Comparison of ENCODE assay signal across 19 mouse cellular contexts in the genomic region with DNA sequence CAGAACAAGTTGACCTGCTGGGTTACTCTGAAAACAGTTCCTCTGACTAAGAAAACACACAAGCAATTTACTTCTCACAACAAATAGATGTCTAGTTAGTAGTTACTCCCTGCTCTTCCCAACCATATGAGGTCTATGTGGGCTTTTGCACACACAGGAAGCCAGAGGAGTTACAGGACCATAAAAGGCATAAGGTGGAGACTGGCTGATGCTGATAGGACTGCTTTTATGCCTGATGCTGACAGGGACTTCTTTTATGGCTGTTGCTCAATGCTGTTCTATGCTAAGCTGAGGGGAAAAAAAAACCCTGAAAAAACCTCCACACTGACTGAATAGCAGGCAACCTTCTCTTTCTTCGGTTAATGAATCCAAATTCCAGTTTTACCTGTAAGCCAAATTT.
DNase-seq lines count a peak whose midpoint lies in the region; ATAC-seq and TF ChIP-seq lines count a peak whose summit lies in the region.
"Had no signal": no experiment of that assay in that cellular context is flagged by ENCODE, and none has a peak within 500 bp of the region (broad histone marks: within the 10 kb centered on the region; RNA-seq: fewer than 3 reads in every experiment).

No protein-coding gene starts in this region.

- H3K9me3 ChIP-seq in heart, embryonic 12.5 days (replicated peaks) = no peaks in the 10 kb centered on the region
- H3K9me3 ChIP-seq in intestine, postnatal 0 days (ENCODE audit: control insufficient read depth) = no peaks in the 10 kb centered on the region
- H3K9me3 ChIP-seq: embryonic facial prominence, embryonic 10.5 days; embryonic facial prominence, embryonic 12.5 days; forebrain, embryonic 13.5 days; forebrain, embryonic 15.5 days; G1E had no signal

- WGBS in heart, embryonic 12.5 days = 75% methylated on average over 1 of the region's 1 CpGs
- WGBS in intestine, postnatal 0 days = 79% methylated on average over 1 of the region's 1 CpGs

- peaks cover 12% of the 10 kb centered on the region for H3K4me1 ChIP-seq in heart, embryonic 12.5 days (replicated peaks)
- no peaks in the 10 kb centered on the region for H3K4me1 ChIP-seq in intestine, postnatal 0 days (replicated peaks; ENCODE audit: control insufficient read depth, insufficient read depth, low read length)
- H3K4me1 ChIP-seq: embryonic facial prominence, embryonic 10.5 days; embryonic facial prominence, embryonic 12.5 days had no signal

- H3K36me3 ChIP-seq in heart, embryonic 12.5 days = no peaks in the 10 kb centered on the region
- H3K36me3 ChIP-seq in intestine, postnatal 0 days (ENCODE audit: control insufficient read depth, insufficient read depth) = no peaks in the 10 kb centered on the region
- H3K36me3 ChIP-seq: G1E had no signal

- DNase-seq in heart, adult 11 months = peak; percentile 22
- no peak for DNase-seq in layer of hippocampus, adult 2 months (ENCODE audit: low spot score in 2 of 2)
- DNase-seq in layer of hippocampus, adult 8-10 months (ENCODE audit: low spot score in 2 of 2) = no peak
- no peak for DNase-seq in spleen, adult 18-20 months
- DNase-seq: adrenal gland, adult 8-10 months; cerebellum, adult 11-12 months; cerebellum, adult 2 months; cerebellum, adult 9-10 months; cerebellum, postnatal 25 days had no signal

- H3K4me3 ChIP-seq in heart, embryonic 12.5 days = no peak overlapping the region
- H3K4me3 ChIP-seq in layer of hippocampus, adult 2 months = no peak overlapping the region
- no peak overlapping the region for H3K4me3 ChIP-seq in intestine, postnatal 0 days (ENCODE audit: low read depth, low read length)
- H3K4me3 ChIP-seq: embryonic facial prominence, embryonic 10.5 days; embryonic facial prominence, embryonic 12.5 days; forebrain, embryonic 13.5 days; forebrain, embryonic 15.5 days had no signal

- H3K27me3 ChIP-seq in heart, embryonic 12.5 days (replicated peaks) = no peaks in the 10 kb centered on the region
- no peaks in the 10 kb centered on the region for H3K27me3 ChIP-seq in intestine, postnatal 0 days (replicated peaks; ENCODE audit: control insufficient read depth, insufficient read depth, low read length)
- H3K27me3 ChIP-seq: embryonic facial prominence, embryonic 12.5 days; forebrain, embryonic 13.5 days; forebrain, embryonic 15.5 days; Patski had no signal

- TF ChIP-seq CTCF in layer of hippocampus, adult 2 months (conservative IDR thresholded peaks at IDR 0.05) = no peak
- TF ChIP-seq CTCF in intestine, postnatal 0 days (IDR thresholded peaks at IDR 0.05; ENCODE audit: low read depth) = no peak

- no peak overlapping the region for H3K9ac ChIP-seq in heart, embryonic 12.5 days
- no peak overlapping the region for H3K9ac ChIP-seq in intestine, postnatal 0 days (ENCODE audit: low read depth, low read length)
- H3K9ac ChIP-seq: embryonic facial prominence, embryonic 12.5 days; forebrain, embryonic 13.5 days; forebrain, embryonic 15.5 days had no signal

- ATAC-seq in heart, embryonic 12.5 days (ENCODE audit: insufficient number of reproducible peaks, low FRiP score) = no peak
- peak; percentile 60; the same call in 1 of the 2 replicates for ATAC-seq in intestine, postnatal 0 days
- ATAC-seq: activated CD4-positive, CD25-positive, alpha-beta regulatory T cell, adult 4 months; CD4-positive, CD25-positive, alpha-beta regulatory T cell, adult 4 months; forebrain, embryonic 13.5 days; forebrain, embryonic 15.5 days; Patski had no signal

- H3K4me2 ChIP-seq in heart, embryonic 12.5 days = no peak overlapping the region
- H3K4me2 ChIP-seq in intestine, postnatal 0 days (replicated peaks; ENCODE audit: low read depth) = no peak overlapping the region
- H3K4me2 ChIP-seq: embryonic facial prominence, embryonic 12.5 days; forebrain, embryonic 13.5 days; forebrain, embryonic 15.5 days had no signal

- no peak overlapping the region for H3K27ac ChIP-seq in heart, embryonic 12.5 days (ENCODE audit: poor library complexity, severe bottlenecking)
- H3K27ac ChIP-seq in layer of hippocampus, adult 2 months = peak overlapping the region; percentile 50
- H3K27ac ChIP-seq in intestine, postnatal 0 days (ENCODE audit: low read depth, low read length) = no peak overlapping the region
- H3K27ac ChIP-seq: embryonic facial prominence, embryonic 10.5 days; embryonic facial prominence, embryonic 12.5 days; forebrain, embryonic 13.5 days; forebrain, embryonic 15.5 days had no signal
